Mouse (Mus musculus) layer of hippocampus, adult 11-12 months (tissue): Measurements from ENCODE around the gene As3mt.

ENCODE experiments used
- DNase-seq: peaks from one replicate; pipeline ENCODE4 v3.0.0; 2022; ENCODE audit warnings: low spot score

The As3mt gene

DNA sequence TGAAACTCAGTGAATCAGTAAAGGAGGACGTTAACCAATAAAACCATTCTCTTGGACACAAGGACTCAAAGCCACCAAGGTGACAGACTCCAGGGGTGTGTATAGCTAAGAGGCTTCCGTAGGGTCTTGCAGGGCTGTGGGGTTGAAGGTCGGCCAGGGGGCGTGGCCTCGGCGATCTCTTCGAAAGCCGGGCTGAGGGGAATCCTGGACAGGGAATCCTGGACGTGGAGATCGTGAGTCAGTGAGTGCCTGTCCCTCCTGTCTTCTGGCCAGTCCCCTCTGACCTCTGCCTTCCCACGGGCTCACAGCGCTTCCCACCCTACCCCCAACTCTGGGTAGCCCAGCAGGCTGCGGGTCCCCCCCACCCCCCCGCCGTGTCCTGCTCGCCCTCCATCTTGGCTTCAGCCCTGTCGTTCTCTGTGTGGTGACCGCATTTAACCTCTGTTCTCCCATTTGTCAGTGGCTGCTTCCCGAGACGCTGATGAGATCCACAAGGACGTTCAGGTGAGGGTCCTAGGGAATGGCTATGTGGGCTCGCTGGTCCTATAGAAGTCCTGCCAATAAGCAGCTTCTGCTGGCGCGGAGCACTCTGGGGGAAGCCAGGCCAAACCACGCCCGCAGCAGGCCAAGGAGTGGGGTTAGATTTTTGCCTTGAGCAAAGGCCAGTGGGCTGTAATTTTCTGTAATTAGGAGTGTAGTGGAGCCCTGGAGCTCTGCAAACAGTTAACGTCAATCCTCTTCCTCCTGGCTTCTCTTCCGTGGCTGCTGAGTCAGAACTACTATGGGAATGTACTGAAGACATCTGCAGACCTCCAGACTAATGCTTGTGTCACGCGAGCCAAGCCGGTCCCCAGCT is at the start of gene As3mt:
Gene As3mt (plus strand): TSS at position 163 of the 856 bp plus-strand sequence.
- peak; percentile 67 for DNase-seq

DNA sequence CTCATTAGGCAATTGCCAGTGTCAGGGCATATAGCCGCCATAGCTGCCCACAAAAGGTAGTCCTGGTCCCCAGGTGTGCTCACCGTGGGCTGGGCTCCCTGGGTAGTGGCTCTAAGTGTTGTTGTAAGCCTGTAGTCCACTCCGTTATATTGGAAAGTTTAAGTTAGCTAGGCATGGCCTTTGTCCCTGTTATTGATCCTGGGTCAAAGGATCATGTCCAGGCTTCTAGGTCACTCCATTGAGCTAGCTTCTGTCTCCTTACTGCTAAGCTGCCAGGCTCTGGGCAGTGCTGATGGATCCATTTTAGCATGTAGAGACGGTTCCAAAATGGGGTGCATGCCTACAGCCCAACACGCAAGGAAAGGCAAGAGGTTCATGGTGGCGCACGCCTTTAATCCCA is 48.9 kb upstream of the As3mt start:
- no peak for DNase-seq

DNA sequence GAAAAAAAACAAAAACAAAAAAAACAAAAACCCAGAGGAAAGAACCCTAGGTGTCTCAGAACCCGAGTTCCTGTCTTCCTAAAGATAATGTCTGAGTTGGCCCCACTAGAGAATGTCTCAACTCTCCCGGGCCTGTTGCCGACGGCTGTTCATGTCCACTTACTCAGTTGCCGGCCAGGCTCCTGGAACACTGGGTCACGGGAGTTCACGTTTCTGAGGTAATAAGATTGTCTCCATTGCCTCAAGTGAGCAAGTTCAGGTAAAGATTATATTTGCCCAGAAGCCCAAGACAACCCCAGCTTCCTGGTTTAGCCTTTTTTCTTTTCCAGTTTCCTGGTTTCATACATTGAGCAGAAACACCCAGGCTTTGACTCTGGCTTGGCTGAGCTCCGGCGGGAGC is 48.4 kb upstream of the As3mt start:
- DNase-seq: no peak

DNA sequence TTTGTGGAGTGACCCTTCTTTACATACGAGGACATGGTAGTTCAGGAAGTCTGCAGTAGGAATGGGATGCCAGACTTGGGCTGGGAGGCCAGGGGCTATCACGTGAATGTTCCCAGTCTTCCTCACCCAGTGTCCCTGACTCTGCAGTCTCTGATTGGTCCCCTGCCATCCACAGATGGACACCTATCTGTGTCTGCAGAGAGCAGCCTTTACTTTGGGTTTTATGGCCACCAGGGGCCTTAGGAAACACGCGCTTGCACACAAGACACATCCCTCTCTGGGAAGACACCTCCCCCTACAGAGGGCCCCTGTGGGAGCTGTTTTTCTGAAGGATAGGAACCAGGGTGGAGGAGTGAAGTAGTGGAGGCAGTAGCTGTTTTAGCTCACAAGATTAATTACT is 45.7 kb upstream of the As3mt start:
- DNase-seq: no peak

DNA sequence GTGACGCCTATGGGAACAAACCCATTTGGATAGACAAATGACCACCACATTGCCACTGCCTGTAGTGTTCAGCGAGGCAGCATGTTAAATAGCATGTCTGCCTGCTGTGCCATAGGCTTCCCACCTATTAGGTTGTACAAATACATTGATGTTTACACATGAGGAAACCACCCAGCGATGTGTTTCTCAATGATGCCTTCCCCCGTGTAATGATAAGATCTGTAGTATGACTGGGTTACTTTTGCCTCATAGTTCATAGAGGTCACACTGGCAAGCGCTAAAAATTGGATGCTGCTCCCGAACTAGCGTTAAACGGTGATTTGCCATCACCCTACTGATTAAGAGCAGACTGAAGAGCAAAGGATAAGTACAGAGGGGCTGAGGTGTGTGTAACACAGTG is 45.0 kb upstream of the As3mt start:
- no peak for DNase-seq

- DNase-seq: no peak
These were observed 44.5 kb upstream of the As3mt start for GRCm38 (mm10) chr19:46662784-46663183.

GRCm38 (mm10) chr19:46665474-46665873 is 41.8 kb upstream of the As3mt start:
- no peak for DNase-seq

DNA sequence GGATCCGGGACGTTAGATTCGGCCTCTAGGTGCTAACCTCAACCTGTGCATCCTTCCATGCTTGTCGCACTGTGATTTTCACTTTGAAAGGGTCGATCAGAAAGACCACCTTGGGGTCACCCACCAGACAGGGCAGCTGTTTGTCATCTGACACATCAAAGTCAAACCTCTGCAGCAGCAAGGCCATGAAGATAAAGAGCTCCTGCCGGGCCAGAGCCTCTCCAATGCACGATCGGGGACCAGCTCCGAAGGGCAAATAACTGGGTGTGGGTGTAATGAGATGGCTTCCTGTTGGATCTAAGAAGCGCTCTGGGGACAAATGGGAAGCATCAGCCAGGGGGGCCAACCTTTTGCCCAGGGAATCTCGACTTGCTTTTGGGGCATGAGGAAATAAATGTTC is 40.0 kb upstream of the As3mt start:
- no peak for DNase-seq

GRCm38 (mm10) chr19:46668263-46668662 is 39.0 kb upstream of the As3mt start:
- no peak for DNase-seq

- no peak for DNase-seq
These were observed 37.5 kb upstream of the As3mt start for GRCm38 (mm10) chr19:46669802-46670201.

DNA sequence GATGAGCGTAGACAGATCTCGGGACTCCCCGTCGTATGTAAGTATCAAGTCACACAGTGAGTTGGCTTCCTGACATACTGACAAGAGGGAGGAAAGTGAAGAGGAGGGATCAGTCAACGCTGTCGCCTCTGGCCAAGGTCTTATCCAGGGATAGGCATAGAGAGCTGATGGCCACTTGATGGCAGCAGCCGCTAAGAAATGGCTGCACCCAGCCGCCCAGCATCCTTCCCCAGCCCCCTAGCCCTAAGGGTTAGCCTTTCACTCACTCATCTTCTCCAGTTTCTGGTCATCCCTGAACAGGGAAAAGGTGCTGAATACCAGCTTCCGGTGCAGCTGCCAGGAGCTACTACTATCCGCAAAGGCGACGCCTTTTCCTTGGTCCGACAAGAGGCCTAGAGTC is 36.6 kb upstream of the As3mt start:
- DNase-seq: peak; percentile 57

DNA sequence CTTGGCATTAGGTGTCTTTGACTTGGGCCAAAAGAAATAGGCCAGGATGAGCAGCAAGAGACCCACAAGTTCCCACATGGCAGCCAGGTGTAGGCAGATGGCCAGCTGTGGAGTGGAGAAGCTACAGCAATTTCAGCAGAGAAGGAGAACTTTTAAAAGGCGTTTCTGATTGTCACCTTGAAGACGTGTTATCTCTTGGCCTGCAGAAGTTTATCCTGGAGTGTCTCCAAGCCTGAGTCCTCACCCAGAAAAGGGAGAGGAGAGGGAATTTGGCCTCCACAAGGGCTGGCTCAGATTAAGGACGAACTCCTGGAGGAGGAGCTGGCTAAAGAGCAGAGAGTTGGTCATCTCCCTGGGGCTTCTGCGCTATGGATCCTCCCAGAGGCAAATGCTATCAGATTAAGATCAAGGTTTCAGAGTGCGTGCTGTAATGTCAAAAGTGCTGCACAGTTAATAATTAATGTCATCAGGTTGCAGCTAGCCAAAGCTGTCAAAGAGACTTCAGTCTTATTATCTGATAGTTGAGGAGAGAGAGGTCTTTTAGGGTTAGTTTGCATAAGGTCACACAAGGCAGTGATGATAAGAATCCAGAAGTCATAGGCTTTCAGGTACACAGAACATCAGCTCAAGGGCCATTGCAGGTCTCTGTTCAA is 34.4 kb upstream of the As3mt start, which contains the start of gene Cyp17a1:
Gene Cyp17a1 (minus strand): TSS at position 407 of the 653 bp plus-strand sequence.
- DNase-seq: no peak

GRCm38 (mm10) chr19:46675641-46676040 is 31.6 kb upstream of the As3mt start:
- DNase-seq: no peak

DNA sequence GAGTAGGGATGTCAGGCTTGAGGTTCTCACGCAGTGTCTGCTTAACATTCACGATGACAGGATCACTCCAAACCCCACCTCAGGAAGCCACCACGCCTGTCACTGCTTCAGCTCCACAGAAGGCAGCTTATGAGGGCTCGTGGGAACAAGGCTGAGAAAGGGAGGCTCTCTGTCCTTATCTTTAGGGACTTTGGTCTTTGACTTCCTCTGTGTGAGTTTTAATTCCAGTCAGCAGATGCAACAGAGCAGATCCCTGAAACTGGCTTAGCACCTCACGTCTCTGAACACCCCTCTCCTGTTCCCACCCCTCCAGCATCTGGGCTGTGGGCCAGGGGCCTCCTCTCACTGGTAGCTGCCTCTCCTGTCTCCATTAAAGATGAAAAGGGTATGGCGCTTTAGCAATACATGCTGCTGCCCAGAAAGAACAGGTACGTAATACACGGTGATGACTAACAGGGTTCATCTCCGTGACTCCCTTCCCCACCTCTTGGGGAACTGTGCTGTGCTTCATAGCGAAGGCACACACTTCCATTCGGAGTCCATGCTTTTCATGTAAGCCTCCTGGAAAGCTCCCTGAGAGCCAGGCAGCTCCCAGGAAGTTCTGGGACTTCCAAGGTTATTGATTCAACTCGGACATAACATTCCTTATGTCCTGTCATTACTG is 27.4 kb upstream of the As3mt start:
- DNase-seq: no peak

DNA sequence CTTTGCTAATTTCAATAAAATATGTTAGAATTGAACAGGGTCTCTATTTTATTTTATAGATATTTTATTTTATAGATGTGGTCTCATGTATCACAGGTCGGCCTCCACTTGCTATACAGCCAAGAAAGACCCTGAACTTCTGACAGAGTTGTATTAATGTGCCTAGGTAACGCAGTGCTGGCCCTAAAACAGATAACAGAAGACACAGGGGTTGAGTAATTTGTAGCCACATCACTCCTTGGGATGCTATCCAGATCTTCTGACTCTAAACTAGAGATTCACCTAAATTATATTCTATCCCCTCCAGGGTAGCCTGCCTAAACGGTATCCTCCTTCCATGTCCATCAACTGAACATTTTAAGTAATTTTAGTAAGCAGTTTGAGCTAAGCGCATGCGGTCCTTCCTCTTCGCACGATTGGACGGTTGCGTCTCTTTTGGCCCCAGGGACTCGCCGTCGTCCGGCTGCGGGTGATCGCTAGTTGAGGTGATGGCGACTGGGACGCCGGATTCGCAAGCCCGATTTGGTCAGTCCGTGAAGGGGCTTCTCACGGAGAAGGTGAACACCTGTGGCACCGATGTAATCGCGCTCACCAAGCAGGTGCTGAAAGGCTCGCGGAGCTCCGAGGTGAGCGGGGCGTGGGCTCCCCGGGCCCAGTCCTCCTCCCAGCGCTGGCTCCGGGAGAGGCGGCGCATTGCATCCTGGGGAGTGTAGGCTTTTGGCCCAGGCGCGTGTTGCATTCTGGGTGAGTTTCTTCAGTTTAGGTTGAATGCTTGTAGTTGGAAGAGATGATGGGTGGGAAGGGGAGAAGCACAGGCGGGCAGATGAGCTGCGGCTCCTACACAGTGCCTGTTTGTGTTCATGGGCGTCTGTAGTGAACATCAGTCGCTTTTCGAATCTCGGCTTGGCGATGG is 17.5 kb upstream of the As3mt start, which contains the start of gene Borcs7:
Gene Borcs7 (plus strand): TSS at position 447 of the 913 bp plus-strand sequence.
- peak; percentile 87 for DNase-seq

GRCm38 (mm10) chr19:46690387-46690786 is 16.9 kb upstream of the As3mt start:
- no peak for DNase-seq

DNA sequence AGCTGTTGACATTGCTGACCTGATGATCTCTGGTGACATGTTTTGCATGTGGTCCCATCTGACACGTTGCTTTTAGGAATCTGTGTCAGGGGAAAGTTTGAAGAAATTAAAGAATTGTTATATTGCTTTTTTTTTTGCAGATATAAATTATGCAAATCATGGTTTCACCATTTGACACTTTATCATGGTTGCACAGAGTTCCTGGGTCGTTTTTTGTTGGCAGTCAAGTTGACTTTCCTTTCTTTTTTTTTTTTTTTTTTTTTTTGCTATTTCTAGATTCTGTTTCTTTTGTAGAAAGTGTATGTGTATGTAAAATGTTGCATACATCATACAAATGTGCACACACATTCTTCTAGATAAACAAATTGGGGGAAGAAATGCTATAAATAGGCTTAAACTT is 16.2 kb upstream of the As3mt start:
- DNase-seq: no peak

DNA sequence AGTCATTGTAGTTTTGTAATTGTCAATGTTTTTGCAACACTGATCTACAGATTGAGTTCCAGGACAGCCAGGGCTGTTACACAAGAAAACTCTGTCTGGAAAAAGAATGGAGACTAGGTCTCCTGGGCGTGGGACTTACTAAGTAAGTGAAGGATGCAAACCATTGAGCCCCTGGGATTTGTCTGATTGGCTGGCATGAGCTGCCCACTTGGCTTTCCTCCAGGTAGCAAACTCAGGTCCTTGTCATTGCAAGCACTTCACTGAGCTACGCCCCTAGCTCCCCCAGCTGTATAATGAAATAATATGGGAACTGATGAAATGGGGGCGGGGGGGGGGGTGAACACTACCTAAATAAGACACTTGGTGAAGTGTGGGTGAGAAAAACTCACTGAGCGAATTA is 14.1 kb upstream of the As3mt start:
- DNase-seq: no peak

GRCm38 (mm10) chr19:46696482-46696881 is 10.8 kb upstream of the As3mt start:
- DNase-seq: no peak

- no peak for DNase-seq
These were observed 10.3 kb upstream of the As3mt start for GRCm38 (mm10) chr19:46696943-46697342.

- DNase-seq: no peak
These were observed 9.3 kb upstream of the As3mt start for GRCm38 (mm10) chr19:46697840-46698517.
